Mouse (Mus musculus): ENCODE data around the gene Prmt9. TPM values are rescaled to one million over a fixed set of nuclear protein-coding genes. Genes with fewer than 3 reads are reported as not detected.

Gene Prmt9
- polyA plus RNA-seq, 1 experiment = 8.0 TPM

DNA sequence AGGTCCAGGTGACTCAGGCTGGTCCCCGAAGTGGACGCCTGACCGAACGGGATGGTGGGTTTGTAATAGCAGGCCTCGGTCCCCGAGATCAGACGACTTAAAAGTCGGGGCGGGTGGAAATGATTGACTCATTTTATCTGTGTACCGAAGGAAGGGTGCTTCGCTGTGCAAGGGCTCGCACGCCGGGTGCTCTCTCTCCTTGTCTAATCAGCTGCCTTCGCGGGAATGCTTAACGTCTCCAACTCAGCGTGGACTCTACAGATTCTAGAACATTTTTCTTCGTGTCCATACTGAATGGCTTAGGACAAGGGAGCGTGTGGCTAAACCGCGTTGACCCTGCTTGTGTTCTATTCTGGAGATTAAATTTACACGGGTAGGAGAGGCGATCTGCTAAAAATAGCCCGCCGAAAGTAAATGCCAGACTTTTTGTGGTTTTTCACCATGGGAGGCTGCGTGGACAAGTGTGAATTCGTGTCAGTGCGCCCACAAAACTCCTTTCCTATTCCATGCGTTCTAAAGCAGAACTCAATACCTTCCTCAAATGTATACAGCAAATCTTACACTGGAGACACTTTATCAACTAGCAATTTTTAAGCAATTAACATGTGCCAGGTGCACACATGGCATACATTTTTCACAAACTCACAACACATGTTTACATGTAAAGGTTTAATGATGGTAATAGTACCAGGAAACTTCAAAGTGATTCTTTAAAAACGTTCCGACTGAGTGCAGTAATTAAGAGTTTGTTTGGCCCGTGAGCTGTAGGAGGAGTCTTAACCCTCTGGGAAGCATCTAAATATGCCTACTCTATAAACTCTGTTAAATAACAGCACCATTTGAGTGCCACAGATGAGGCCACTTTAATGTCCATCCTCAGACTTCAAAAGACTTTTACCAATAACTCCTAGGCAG is 30.7 kb upstream of the Prmt9 start:
- no peak for DNase-seq
- Histone ChIP-seq H3K4me3 (ENCODE audit: insufficient read depth, low read depth, low read length) (peak overlapping the region; percentile 75), H3K4me1 (ENCODE audit: control insufficient read depth, insufficient read depth, low read length) (peaks cover 16% of the 10 kb centered on the region; the same call in 1 of the 2 replicates), H3K27me3 (replicated peaks; ENCODE audit: control insufficient read depth, insufficient read depth, low read length) (no peaks in the 10 kb centered on the region), H3K27ac (ENCODE audit: insufficient read depth, low read depth, low read length) (peak overlapping the region; percentile 37), H3K36me3 (ENCODE audit: control insufficient read depth, insufficient read depth, low read length) (no peaks in the 10 kb centered on the region)
- no peak for TF ChIP-seq CTCF (conservative IDR thresholded peaks at IDR 0.05; ENCODE audit: insufficient read depth, insufficient read length, low read depth, low read length)
- TF ChIP-seq POLR2A (IDR thresholded peaks at IDR 0.05; ENCODE audit: low read depth, low read length) = no peak
- WGBS = 14% methylated on average over 33 of the region's 33 CpGs

DNA sequence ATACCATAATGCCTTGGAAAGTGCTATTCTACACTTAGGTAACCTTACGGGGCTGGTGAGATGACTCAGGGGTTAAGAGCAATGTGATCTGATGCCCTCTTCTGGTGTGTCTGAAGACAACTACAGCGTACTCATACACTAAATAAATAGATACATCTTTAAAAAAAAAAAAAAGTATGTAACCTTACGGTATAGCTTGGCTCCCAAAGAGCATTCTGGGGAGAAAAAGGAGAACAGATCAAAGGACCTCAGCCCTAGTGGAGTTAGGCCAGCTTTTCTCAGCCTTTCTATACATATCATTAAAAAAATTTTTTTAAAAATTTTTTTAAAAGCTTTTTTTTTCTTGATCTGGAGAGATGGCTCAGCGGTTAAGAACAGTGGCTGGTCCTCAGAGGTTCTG is 28.6 kb upstream of the Prmt9 start:
- DNase-seq = no peak
- no peak overlapping the region for H3K27ac ChIP-seq (ENCODE audit: insufficient read depth, low read depth, low read length)

DNA sequence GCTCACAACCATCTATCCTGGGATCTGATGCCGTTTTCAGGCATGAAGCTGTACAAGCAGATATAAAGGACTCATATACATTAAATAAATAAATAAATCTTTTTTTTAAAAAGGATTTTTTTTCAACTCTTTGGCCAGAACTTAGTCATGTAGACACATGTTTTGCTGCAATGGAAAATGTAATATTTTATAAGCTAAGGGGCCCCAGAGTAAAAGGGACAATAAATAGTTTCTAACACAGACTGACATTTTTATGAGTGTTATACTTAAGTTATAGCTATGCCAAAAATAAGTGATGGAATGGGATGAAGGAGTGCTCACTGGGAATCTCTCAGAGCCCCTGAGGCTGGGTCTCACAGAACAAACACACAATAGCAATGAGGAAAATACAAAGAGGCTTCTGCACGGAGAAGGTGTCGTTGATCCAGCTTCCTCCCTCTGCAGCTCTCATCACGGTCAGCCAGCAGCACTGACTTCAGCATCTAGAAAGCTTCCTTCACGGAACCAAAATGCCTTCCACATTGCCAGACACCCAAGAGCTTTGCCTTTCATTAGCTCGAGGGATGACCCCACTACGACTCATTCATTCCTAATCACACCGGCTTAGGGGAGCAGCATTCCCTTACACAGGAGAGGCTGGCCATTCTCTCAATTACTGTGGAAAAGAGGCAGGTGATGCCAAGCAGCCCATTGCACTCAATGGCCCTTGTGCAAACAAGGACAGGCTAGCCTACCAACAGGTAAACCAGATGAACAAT is 28.0 kb upstream of the Prmt9 start:
- Histone ChIP-seq H3K4me3 (ENCODE audit: insufficient read depth, low read depth, low read length) (no peak overlapping the region), H3K27ac (ENCODE audit: insufficient read depth, low read depth, low read length) (no peak overlapping the region), H3K27me3 (replicated peaks; ENCODE audit: control insufficient read depth, insufficient read depth, low read length) (no peaks in the 10 kb centered on the region), H3K36me3 (ENCODE audit: control insufficient read depth, insufficient read depth, low read length) (no peaks in the 10 kb centered on the region), H3K4me1 (ENCODE audit: control insufficient read depth, insufficient read depth, low read length) (peaks cover 12% of the 10 kb centered on the region; the same call in 1 of the 2 replicates)
- no peak for DNase-seq
- TF ChIP-seq CTCF (conservative IDR thresholded peaks at IDR 0.05; ENCODE audit: insufficient read depth, insufficient read length, low read depth, low read length) (no peak), POLR2A (IDR thresholded peaks at IDR 0.05; ENCODE audit: low read depth, low read length) (no peak)
- WGBS = 87% methylated on average over 8 of the region's 8 CpGs

More for the DNA sequence above, 28.6 kb upstream of the Prmt9 start:
- WGBS = 98% methylated on average over 4 of the region's 4 CpGs
- Histone ChIP-seq H3K36me3 (ENCODE audit: control insufficient read depth, insufficient read depth, low read length) (no peaks in the 10 kb centered on the region), H3K4me3 (ENCODE audit: insufficient read depth, low read depth, low read length) (no peak overlapping the region), H3K4me1 (ENCODE audit: control insufficient read depth, insufficient read depth, low read length) (peaks cover 16% of the 10 kb centered on the region; the same call in 1 of the 2 replicates), H3K27me3 (replicated peaks; ENCODE audit: control insufficient read depth, insufficient read depth, low read length) (no peaks in the 10 kb centered on the region)
- TF ChIP-seq POLR2A (IDR thresholded peaks at IDR 0.05; ENCODE audit: low read depth, low read length) (no peak), CTCF (conservative IDR thresholded peaks at IDR 0.05; ENCODE audit: insufficient read depth, insufficient read length, low read depth, low read length) (no peak)

DNA sequence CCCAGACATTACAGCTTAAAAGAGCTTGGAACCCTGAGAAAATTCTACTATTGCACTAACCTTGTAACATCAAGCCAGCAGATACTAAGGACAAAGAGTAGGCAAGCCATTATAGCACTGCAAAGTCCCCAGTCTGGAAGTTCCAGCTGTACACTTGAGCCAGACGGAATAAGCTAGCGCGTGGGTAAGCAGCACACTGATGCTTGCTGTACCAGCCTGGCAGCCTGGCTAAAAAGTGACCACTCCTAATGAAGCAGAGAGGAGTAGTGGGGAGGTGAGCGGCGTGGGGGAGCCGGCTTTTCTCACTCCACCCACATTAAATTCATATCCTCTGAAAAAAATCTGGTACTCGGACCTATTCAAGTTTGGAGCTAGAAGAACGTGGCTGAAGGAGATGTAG is 26.2 kb upstream of the Prmt9 start:
- 28% methylated on average over 8 of the region's 8 CpGs for WGBS
- Histone ChIP-seq H3K27me3 (replicated peaks; ENCODE audit: control insufficient read depth, insufficient read depth, low read length) (no peaks in the 10 kb centered on the region), H3K4me3 (ENCODE audit: insufficient read depth, low read depth, low read length) (no peak overlapping the region), H3K27ac (ENCODE audit: insufficient read depth, low read depth, low read length) (0 out of 2 replicates have a peak overlapping the region, but pooled peaks have one; percentile 16), H3K4me1 (ENCODE audit: control insufficient read depth, insufficient read depth, low read length) (peaks cover 12% of the 10 kb centered on the region; the same call in 1 of the 2 replicates), H3K36me3 (ENCODE audit: control insufficient read depth, insufficient read depth, low read length) (no peaks in the 10 kb centered on the region)
- TF ChIP-seq POLR2A (IDR thresholded peaks at IDR 0.05; ENCODE audit: low read depth, low read length) (no peak), CTCF (conservative IDR thresholded peaks at IDR 0.05; ENCODE audit: insufficient read depth, insufficient read length, low read depth, low read length) (no peak)
- peak; percentile 52 for DNase-seq

DNA sequence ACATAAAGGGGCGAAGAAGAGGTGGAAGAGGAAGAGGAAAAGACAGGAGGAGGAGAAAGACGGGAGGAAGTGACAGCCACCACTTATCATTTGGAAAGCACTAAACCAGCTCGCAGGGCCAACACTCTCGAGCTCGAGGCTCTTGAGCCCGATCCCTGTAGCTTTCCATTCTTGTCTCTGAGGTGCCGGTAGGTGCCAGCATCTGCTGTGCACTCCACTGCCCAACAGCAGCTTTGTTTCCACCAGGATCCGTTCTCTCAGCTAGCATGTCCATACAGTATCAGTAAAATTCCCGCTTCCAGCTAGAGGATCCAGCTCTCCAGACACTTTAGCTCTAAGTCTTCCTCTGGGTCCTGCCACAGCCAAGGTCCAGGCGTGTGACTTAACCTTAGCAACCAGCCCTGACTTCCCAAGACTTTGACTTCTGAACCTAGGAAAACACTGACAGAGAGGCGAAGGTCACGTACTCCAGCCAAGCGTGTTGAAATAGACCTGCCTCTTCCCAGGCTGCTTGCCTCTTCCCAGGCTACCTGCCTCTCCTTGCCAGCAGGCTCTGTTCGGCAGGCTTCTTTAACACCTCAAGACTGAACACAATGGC is 25.1 kb upstream of the Prmt9 start:
- peak overlapping the region; percentile 57 for H3K27ac ChIP-seq (ENCODE audit: insufficient read depth, low read depth, low read length)
- no peaks in the 10 kb centered on the region for H3K27me3 ChIP-seq (replicated peaks; ENCODE audit: control insufficient read depth, insufficient read depth, low read length)
- DNase-seq = peak; percentile 94
- H3K36me3 ChIP-seq (ENCODE audit: control insufficient read depth, insufficient read depth, low read length) = no peaks in the 10 kb centered on the region
- H3K4me1 ChIP-seq (ENCODE audit: control insufficient read depth, insufficient read depth, low read length) = peaks cover 12% of the 10 kb centered on the region; the same call in 1 of the 2 replicates
- WGBS = 31% methylated on average over 14 of the region's 14 CpGs
- TF ChIP-seq CTCF (conservative IDR thresholded peaks at IDR 0.05; ENCODE audit: insufficient read depth, insufficient read length, low read depth, low read length) (no peak), POLR2A (IDR thresholded peaks at IDR 0.05; ENCODE audit: low read depth, low read length) (no peak)
- H3K4me3 ChIP-seq (ENCODE audit: insufficient read depth, low read depth, low read length) = no peak overlapping the region

DNA sequence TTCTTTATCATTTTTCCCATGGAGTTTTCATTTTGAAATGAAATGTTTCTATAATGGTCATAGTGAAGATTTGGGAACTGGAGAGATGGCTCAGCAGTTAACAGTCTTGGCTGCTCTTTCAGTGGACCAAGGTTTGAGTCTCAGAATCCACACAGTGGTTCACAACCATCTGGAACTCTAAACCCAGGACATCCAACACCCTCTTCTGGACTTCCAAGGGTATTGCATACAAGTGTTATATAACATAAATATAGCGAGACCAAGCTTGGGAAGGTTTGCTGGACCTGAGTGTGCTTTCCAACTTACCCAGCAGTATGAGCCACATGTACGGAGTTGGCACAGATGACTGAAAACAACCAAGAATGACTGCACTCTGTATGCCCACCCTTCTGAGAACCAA is 24.3 kb upstream of the Prmt9 start:
- H3K4me1 ChIP-seq (ENCODE audit: control insufficient read depth, insufficient read depth, low read length) = peaks cover 12% of the 10 kb centered on the region; the same call in 1 of the 2 replicates
- H3K27ac ChIP-seq (ENCODE audit: insufficient read depth, low read depth, low read length) = peak overlapping the region; percentile 41; the same call in 1 of the 2 replicates
- TF ChIP-seq CTCF (conservative IDR thresholded peaks at IDR 0.05; ENCODE audit: insufficient read depth, insufficient read length, low read depth, low read length) (peak; percentile 19; the same call in 1 of the 2 replicates), POLR2A (IDR thresholded peaks at IDR 0.05; ENCODE audit: low read depth, low read length) (no peak)
- H3K36me3 ChIP-seq (ENCODE audit: control insufficient read depth, insufficient read depth, low read length) = no peaks in the 10 kb centered on the region
- no peak overlapping the region for H3K4me3 ChIP-seq (ENCODE audit: insufficient read depth, low read depth, low read length)
- no peaks in the 10 kb centered on the region for H3K27me3 ChIP-seq (replicated peaks; ENCODE audit: control insufficient read depth, insufficient read depth, low read length)
- DNase-seq = peak; percentile 47
- 68% methylated on average over 2 of the region's 2 CpGs for WGBS
